In the genomic region with DNA sequence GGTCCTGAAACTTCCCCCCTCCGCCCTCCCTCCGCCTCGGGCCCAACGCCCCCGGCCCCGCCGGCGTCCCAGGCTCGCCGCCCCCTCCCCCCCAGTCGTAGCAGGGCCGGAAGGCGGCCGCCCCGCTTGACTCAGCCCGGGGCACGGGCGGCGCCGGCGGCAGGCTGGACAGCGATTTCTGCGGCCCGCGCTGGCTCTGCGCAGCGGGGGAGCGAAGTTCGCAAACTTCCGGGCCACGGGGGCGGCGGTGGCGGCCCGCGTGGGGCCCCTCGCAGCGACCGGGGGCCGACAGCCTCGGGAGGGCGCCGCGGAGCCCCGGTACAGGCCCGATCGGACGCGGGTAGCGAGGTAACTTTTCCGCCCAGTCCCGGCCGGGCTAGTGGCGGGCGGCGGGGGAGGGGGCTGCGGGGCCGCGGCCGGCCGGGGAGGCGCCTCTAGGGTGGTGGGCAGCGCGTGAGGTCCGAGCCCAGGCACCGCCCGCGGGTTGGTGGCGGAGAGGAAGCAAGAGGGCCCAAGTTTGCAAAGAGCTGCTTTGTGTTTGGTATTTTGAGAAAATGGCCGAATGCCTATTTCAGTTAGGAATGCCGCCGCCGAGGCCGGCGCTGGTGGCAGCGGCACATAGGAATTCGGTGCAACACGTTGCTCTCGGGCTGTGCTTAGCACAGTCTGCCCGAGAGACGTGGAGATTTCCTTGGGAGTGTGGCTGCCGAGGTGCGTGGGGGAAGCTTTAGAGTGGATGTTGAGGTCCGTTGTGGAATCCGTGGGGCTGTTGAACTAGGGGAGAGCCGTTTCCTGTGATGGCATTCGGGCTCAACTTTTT, we compare ENCODE assay signal across 8 mouse cellular contexts. TPM values are rescaled to one million over a fixed set of nuclear protein-coding genes. Genes with fewer than 3 reads are reported as not detected.
DNase-seq lines count a peak whose midpoint lies in the region; ATAC-seq and TF ChIP-seq lines count a peak whose summit lies in the region.

No protein-coding gene starts in this region.

- no peak for TF ChIP-seq CTCF in olfactory bulb, adult 2 months (IDR thresholded peaks at IDR 0.05; ENCODE audit: insufficient read depth, low read depth, low read length)

- TF ChIP-seq POLR2A in olfactory bulb, adult 2 months (IDR thresholded peaks at IDR 0.05; ENCODE audit: insufficient read depth, low read depth, low read length): no peak

- ATAC-seq in heart, embryonic 15.5 days (replicated peaks; ENCODE audit: insufficient number of reproducible peaks, insufficient read depth, low FRiP score, low read depth): peak; percentile 49
- peak; percentile 69 for ATAC-seq in lung, embryonic 16.5 days (ENCODE audit: low read depth)

- peaks cover 6% of the 10 kb centered on the region for H3K9me3 ChIP-seq in erythroblast, embryonic 14.5 days (ENCODE audit: control insufficient read depth, low read length)
- H3K9me3 ChIP-seq in heart, embryonic 15.5 days (replicated peaks): no peaks in the 10 kb centered on the region
- H3K9me3 ChIP-seq in lung, embryonic 16.5 days (ENCODE audit: control insufficient read depth, low read length): no peaks in the 10 kb centered on the region

- peak; percentile 57 to 67 for DNase-seq in B cell, adult 2 months
- peak; percentile 62 to 64 for DNase-seq in adrenal gland, adult 18-20 months (ENCODE audit: low spot score in 2 of 2)
- peak; percentile 77 for DNase-seq in kidney, postnatal 14 days
- DNase-seq in thymus, postnatal 10 days (ENCODE audit: low spot score in 2 of 2): peak; percentile 50 to 60

- peaks cover 32% of the 10 kb centered on the region for H3K36me3 ChIP-seq in erythroblast, embryonic 14.5 days (ENCODE audit: control insufficient read depth)
- H3K36me3 ChIP-seq in heart, embryonic 15.5 days: peaks cover 17% of the 10 kb centered on the region
- peaks cover 23% of the 10 kb centered on the region for H3K36me3 ChIP-seq in lung, embryonic 16.5 days (ENCODE audit: control insufficient read depth, insufficient read depth, low read length)

- H3K4me1 ChIP-seq in erythroblast, embryonic 14.5 days (ENCODE audit: control insufficient read depth): peaks cover 24% of the 10 kb centered on the region
- peaks cover 29% of the 10 kb centered on the region for H3K4me1 ChIP-seq in heart, embryonic 15.5 days (replicated peaks)
- H3K4me1 ChIP-seq in lung, embryonic 16.5 days (replicated peaks; ENCODE audit: control insufficient read depth, insufficient read depth, low read length): peaks cover 12% of the 10 kb centered on the region
- 0 out of 2 replicates have a peak, but pooled peaks cover 2% of the 10 kb centered on the region for H3K4me1 ChIP-seq in olfactory bulb, adult 2 months (ENCODE audit: control insufficient read depth, insufficient read depth, low read length)

- no peaks in the 10 kb centered on the region for H3K27me3 ChIP-seq in erythroblast, embryonic 14.5 days (ENCODE audit: control insufficient read depth)
- H3K27me3 ChIP-seq in heart, embryonic 15.5 days: no peaks in the 10 kb centered on the region
- H3K27me3 ChIP-seq in lung, embryonic 16.5 days (ENCODE audit: control insufficient read depth, insufficient read depth, low read depth, low read length): no peaks in the 10 kb centered on the region

- WGBS in heart, embryonic 15.5 days: under 1% methylated on average over 61 of the region's 87 CpGs
- under 1% methylated on average over 69 of the region's 87 CpGs for WGBS in lung, embryonic 16.5 days
- WGBS in olfactory bulb, adult 2 months: under 1% methylated on average over 87 of the region's 87 CpGs

- peak overlapping the region; percentile 92 for H3K4me3 ChIP-seq in erythroblast, embryonic 14.5 days (replicated peaks)
- peak overlapping the region; percentile 88 for H3K4me3 ChIP-seq in heart, embryonic 15.5 days
- peak overlapping the region; percentile 85 for H3K4me3 ChIP-seq in lung, embryonic 16.5 days (ENCODE audit: low read length)
- peak overlapping the region; percentile 70 for H3K4me3 ChIP-seq in olfactory bulb, adult 2 months (ENCODE audit: insufficient read depth, low read depth, low read length)

- H3K9ac ChIP-seq in heart, embryonic 15.5 days: peak overlapping the region; percentile 87
- peak overlapping the region; percentile 95 for H3K9ac ChIP-seq in lung, embryonic 16.5 days (ENCODE audit: low read length)

- H3K27ac ChIP-seq in heart, embryonic 15.5 days: peak overlapping the region; percentile 96
- H3K27ac ChIP-seq in lung, embryonic 16.5 days (ENCODE audit: low read length): peak overlapping the region; percentile 99
- no peak overlapping the region for H3K27ac ChIP-seq in olfactory bulb, adult 2 months (ENCODE audit: insufficient read depth, low read depth, low read length)

- peak overlapping the region; percentile 68 for H3K4me2 ChIP-seq in heart, embryonic 15.5 days
- peak overlapping the region; percentile 71 for H3K4me2 ChIP-seq in lung, embryonic 16.5 days (ENCODE audit: low read depth, low read length)

RNA-seq across cellular contexts. Expression of a gene that starts 1.0 kb away (rescaled TPM):
- 10 to 100 TPM; 19.5 to 21.6 TPM for total RNA-seq in adrenal gland, adult 18-20 months (2021)
- polyA plus RNA-seq in erythroblast, embryonic 14.5 days (2012): 0.09 and 0.14 TPM in 2 replicates
- polyA plus RNA-seq in heart, embryonic 15.5 days (2015; fragmentation: Nextera tagmentation; extraction: Ambion mirVana): 19.3 and 22.1 TPM in 2 replicates
- 29.0 and 30.0 TPM in 2 replicates for polyA plus RNA-seq in lung, embryonic 16.5 days (2015; fragmentation: Nextera tagmentation; extraction: Ambion mirVana)
- not detected in 2 replicates for polyA plus RNA-seq in olfactory bulb, adult 2 months (2012; ENCODE audit: insufficient read depth, insufficient read length, low replicate concordance, missing spikeins)

RNA-seq across cellular contexts. Expression of a gene that starts 43.6 kb away (rescaled TPM):
- total RNA-seq in adrenal gland, adult 18-20 months (2021): 10 to 100 TPM; 22.5 to 25.9 TPM
- polyA plus RNA-seq in erythroblast, embryonic 14.5 days (2012): 1.1 and 1.3 TPM in 2 replicates
- 20.6 and 21.6 TPM in 2 replicates for polyA plus RNA-seq in heart, embryonic 15.5 days (2015; fragmentation: Nextera tagmentation; extraction: Ambion mirVana)
- polyA plus RNA-seq in lung, embryonic 16.5 days (2015; fragmentation: Nextera tagmentation; extraction: Ambion mirVana): 21.5 and 25.8 TPM in 2 replicates
- not detected in 2 replicates for polyA plus RNA-seq in olfactory bulb, adult 2 months (2012; ENCODE audit: insufficient read depth, insufficient read length, low replicate concordance, missing spikeins)

RNA-seq across cellular contexts. Expression of a gene that starts 43.7 kb away (rescaled TPM):
- total RNA-seq in adrenal gland, adult 18-20 months (2021): 10 to 100 TPM; 37.2 to 88.7 TPM
- polyA plus RNA-seq in erythroblast, embryonic 14.5 days (2012): 0.24 and 0.27 TPM in 2 replicates
- 32.7 and 39.2 TPM in 2 replicates for polyA plus RNA-seq in heart, embryonic 15.5 days (2015; fragmentation: Nextera tagmentation; extraction: Ambion mirVana)
- 56.2 and 60.9 TPM in 2 replicates for polyA plus RNA-seq in lung, embryonic 16.5 days (2015; fragmentation: Nextera tagmentation; extraction: Ambion mirVana)
- not detected in 2 replicates for polyA plus RNA-seq in olfactory bulb, adult 2 months (2012; ENCODE audit: insufficient read depth, insufficient read length, low replicate concordance, missing spikeins)

RNA-seq across cellular contexts. Expression of a gene that starts 55.0 kb away (rescaled TPM):
- not detected for total RNA-seq in adrenal gland, adult 18-20 months (2021)
- not detected in 2 replicates for polyA plus RNA-seq in erythroblast, embryonic 14.5 days (2012)
- polyA plus RNA-seq in heart, embryonic 15.5 days (2015; fragmentation: Nextera tagmentation; extraction: Ambion mirVana): 3.0 and 3.7 TPM in 2 replicates
- polyA plus RNA-seq in lung, embryonic 16.5 days (2015; fragmentation: Nextera tagmentation; extraction: Ambion mirVana): 2.7 and 3.8 TPM in 2 replicates
- polyA plus RNA-seq in olfactory bulb, adult 2 months (2012; ENCODE audit: insufficient read depth, insufficient read length, low replicate concordance, missing spikeins): not detected in 2 replicates

Comparison
In these comparisons a context has a peak if more than half of its experiments do, and no peak if none do; other contexts are left out.
1. RNA of a gene that starts 1.0 kb away (polyA plus RNA-seq): 29.0 to 30.0 TPM in lung, embryonic 16.5 days, 19.3 to 22.1 TPM in heart, embryonic 15.5 days and not detected in olfactory bulb, adult 2 months; 0.09 to 0.14 TPM in erythroblast, embryonic 14.5 days; every median in the first group is over 10 times any median in the second.
2. RNA of a gene that starts 43.7 kb away (polyA plus RNA-seq): 56.2 to 60.9 TPM in lung, embryonic 16.5 days, 32.7 to 39.2 TPM in heart, embryonic 15.5 days and not detected in olfactory bulb, adult 2 months; 0.24 to 0.27 TPM in erythroblast, embryonic 14.5 days; every median in the first group is over 10 times any median in the second.
3. Peak in every context shown above with its lines, with median percentiles within 50 percentile points of each other: DNase-seq and H3K4me3 ChIP-seq.